Comparison of ENCODE assay signal across 18 mouse cellular contexts in the genomic region with DNA sequence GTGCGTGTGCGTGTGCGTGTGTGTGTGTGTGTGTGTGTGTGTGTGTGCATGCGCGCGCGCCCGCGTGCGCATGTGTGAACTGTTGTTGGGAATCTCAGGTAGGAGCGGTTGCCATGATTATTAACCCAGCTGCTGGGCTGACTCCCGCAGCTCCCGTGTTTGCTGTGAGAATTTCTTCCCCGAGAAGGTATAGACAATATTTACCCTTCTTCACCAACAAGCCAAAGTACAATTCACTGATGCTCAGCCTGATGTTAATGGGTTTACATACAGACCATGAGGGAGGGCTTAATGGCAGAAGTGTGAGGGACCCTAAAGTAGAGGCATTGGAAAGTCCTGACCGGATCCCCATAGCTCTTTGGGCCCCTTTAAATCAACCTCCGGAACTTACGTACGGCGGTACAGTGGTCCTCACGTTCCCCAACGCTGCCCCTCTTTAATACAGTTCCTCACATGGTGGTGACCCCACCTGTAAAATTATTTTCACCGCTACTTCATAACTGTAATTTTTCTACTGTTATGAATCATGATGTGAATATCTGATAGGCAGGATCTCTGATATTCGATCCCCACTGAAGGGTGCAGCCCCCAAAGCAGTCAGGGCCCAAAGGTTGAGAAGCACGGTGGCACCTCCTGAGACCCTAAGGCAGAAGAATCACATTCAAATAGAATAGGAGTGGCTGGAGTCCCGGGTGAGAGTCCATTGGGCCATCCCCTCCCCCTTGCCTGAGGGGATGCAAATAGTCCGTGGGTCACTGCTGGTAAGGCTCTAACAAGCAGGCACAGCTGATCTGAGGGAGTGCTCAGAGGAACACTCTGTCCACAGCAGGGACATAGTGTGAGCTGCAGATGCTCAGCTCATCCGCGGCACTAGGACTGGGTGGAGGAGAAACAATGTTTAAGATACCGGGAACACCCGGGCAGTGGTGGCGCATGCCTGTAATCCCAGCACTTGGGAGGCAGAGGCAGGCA. TPM values are rescaled to one million over a fixed set of nuclear protein-coding genes. Genes with fewer than 3 reads are reported as not detected.
DNase-seq lines count a peak whose midpoint lies in the region; ATAC-seq and TF ChIP-seq lines count a peak whose summit lies in the region.
"Had no signal": no experiment of that assay in that cellular context is flagged by ENCODE, and none has a peak within 500 bp of the region (broad histone marks: within the 10 kb centered on the region; RNA-seq: fewer than 3 reads in every experiment).

No protein-coding gene starts in this region.

- DNase-seq in heart, postnatal 36 days = no peak
- DNase-seq in neural tube, embryonic 11.5 days (ENCODE audit: low spot score) = no peak
- no peak for DNase-seq in neural tube, embryonic 10.5 days (ENCODE audit: extremely low spot score, low spot score)
- DNase-seq in liver = peak; percentile 13
- DNase-seq in stomach, postnatal 0 days (ENCODE audit: low spot score) = no peak
- no peak for DNase-seq in thymus, postnatal 4 days
- DNase-seq in forebrain, postnatal 0 days = no peak
- DNase-seq: cerebellum, adult 11-12 months; gastrocnemius, postnatal 25 days; kidney, postnatal 4 days; lung, postnatal 10 days; thymus, adult 18-20 months had no signal

- H3K4me2 ChIP-seq in heart, embryonic 11.5 days = peak overlapping the region; percentile 31
- H3K4me2 ChIP-seq in neural tube, embryonic 11.5 days (ENCODE audit: low read depth) = no peak overlapping the region
- H3K4me2 ChIP-seq in stomach, postnatal 0 days (replicated peaks; ENCODE audit: low read depth) = no peak overlapping the region
- no peak overlapping the region for H3K4me2 ChIP-seq in forebrain, postnatal 0 days (ENCODE audit: low read depth)
- H3K4me2 ChIP-seq: heart, embryonic 15.5 days; limb, embryonic 12.5 days had no signal

- H3K9ac ChIP-seq in heart, embryonic 11.5 days (ENCODE audit: low read depth, low read length) = no peak overlapping the region
- no peak overlapping the region for H3K9ac ChIP-seq in neural tube, embryonic 11.5 days (ENCODE audit: low read length)
- H3K9ac ChIP-seq in stomach, postnatal 0 days (ENCODE audit: low read length) = no peak overlapping the region
- no peak overlapping the region for H3K9ac ChIP-seq in forebrain, postnatal 0 days
- H3K9ac ChIP-seq: heart, embryonic 15.5 days; limb, embryonic 12.5 days had no signal

- H3K27ac ChIP-seq in heart, embryonic 11.5 days (ENCODE audit: low read depth, low read length) = no peak overlapping the region
- H3K27ac ChIP-seq in neural tube, embryonic 11.5 days (ENCODE audit: low read depth, low read length) = no peak overlapping the region
- H3K27ac ChIP-seq in stomach, postnatal 0 days (replicated peaks) = no peak overlapping the region
- H3K27ac ChIP-seq in forebrain, postnatal 0 days (ENCODE audit: low read depth, low read length) = no peak overlapping the region
- H3K27ac ChIP-seq: heart, embryonic 15.5 days; limb, embryonic 12.5 days had no signal

- intact Hi-C loops in heart, postnatal 36 days (cut with DNase I) = no loop called here

- TF ChIP-seq EP300 in stomach, postnatal 0 days (optimal IDR thresholded peaks at IDR 0.05) = no peak

- no peaks in the 10 kb centered on the region for H3K27me3 ChIP-seq in heart, embryonic 11.5 days (ENCODE audit: control insufficient read depth, insufficient read depth, low read length)
- no peaks in the 10 kb centered on the region for H3K27me3 ChIP-seq in neural tube, embryonic 11.5 days (ENCODE audit: control insufficient read depth, insufficient read depth, low read length)
- no peaks in the 10 kb centered on the region for H3K27me3 ChIP-seq in stomach, postnatal 0 days (ENCODE audit: control insufficient read depth, insufficient read depth, low read length)
- H3K27me3 ChIP-seq in forebrain, postnatal 0 days (ENCODE audit: insufficient read depth, low read length) = peaks cover 4% of the 10 kb centered on the region; the same call in 1 of the 2 replicates
- H3K27me3 ChIP-seq: heart, embryonic 15.5 days had no signal

- 51% methylated on average over 31 of the region's 31 CpGs for WGBS in heart, embryonic 11.5 days (ENCODE audit: insufficient replicate concordance)
- WGBS in neural tube, embryonic 11.5 days = 52% methylated on average over 31 of the region's 31 CpGs
- WGBS in stomach, postnatal 0 days = 44% methylated on average over 23 of the region's 31 CpGs
- WGBS in forebrain, postnatal 0 days = 64% methylated on average over 31 of the region's 31 CpGs

- no peaks in the 10 kb centered on the region for H3K9me3 ChIP-seq in heart, embryonic 11.5 days (replicated peaks; ENCODE audit: control insufficient read depth, low read length)
- no peaks in the 10 kb centered on the region for H3K9me3 ChIP-seq in neural tube, embryonic 11.5 days (ENCODE audit: control insufficient read depth, low read length)
- H3K9me3 ChIP-seq in stomach, postnatal 0 days (ENCODE audit: control insufficient read depth, low read length) = no peaks in the 10 kb centered on the region
- no peaks in the 10 kb centered on the region for H3K9me3 ChIP-seq in forebrain, postnatal 0 days (ENCODE audit: low read length)
- H3K9me3 ChIP-seq: heart, embryonic 15.5 days; limb, embryonic 12.5 days had no signal

- no peak for ATAC-seq in heart, embryonic 11.5 days (replicated peaks; ENCODE audit: insufficient number of reproducible peaks, low FRiP score, low TSS enrichment)
- ATAC-seq in neural tube, embryonic 11.5 days (ENCODE audit: insufficient read depth, low FRiP score, low TSS enrichment) = peak; percentile 43
- peak; percentile 49; the same call in 1 of the 2 replicates for ATAC-seq in stomach, postnatal 0 days (ENCODE audit: low FRiP score, low TSS enrichment)
- no peak for ATAC-seq in forebrain, postnatal 0 days
- ATAC-seq: forebrain, embryonic 16.5 days; intestine, postnatal 0 days; midbrain, embryonic 16.5 days had no signal

- H3K4me3 ChIP-seq in heart, embryonic 11.5 days (ENCODE audit: low read depth, low read length) = no peak overlapping the region
- no peak overlapping the region for H3K4me3 ChIP-seq in neural tube, embryonic 11.5 days (ENCODE audit: low read depth, low read length)
- H3K4me3 ChIP-seq in stomach, postnatal 0 days (ENCODE audit: low read depth, low read length) = no peak overlapping the region
- H3K4me3 ChIP-seq in forebrain, postnatal 0 days (ENCODE audit: low read depth, low read length) = no peak overlapping the region
- H3K4me3 ChIP-seq: heart, embryonic 15.5 days; limb, embryonic 12.5 days had no signal

- H3K4me1 ChIP-seq in heart, embryonic 11.5 days (ENCODE audit: control insufficient read depth, insufficient read depth, low read length) = no peaks in the 10 kb centered on the region
- H3K4me1 ChIP-seq in neural tube, embryonic 11.5 days (ENCODE audit: control insufficient read depth, insufficient read depth, low read length) = no peaks in the 10 kb centered on the region; the same call in 1 of the 2 replicates
- no peaks in the 10 kb centered on the region; the same call in 1 of the 2 replicates for H3K4me1 ChIP-seq in stomach, postnatal 0 days (replicated peaks; ENCODE audit: control insufficient read depth, insufficient read depth)
- no peaks in the 10 kb centered on the region for H3K4me1 ChIP-seq in forebrain, postnatal 0 days (ENCODE audit: insufficient read depth)

- no peak for TF ChIP-seq CTCF in stomach, postnatal 0 days (IDR thresholded peaks at IDR 0.05; ENCODE audit: low read depth)
- no peak for TF ChIP-seq CTCF in forebrain, postnatal 0 days (IDR thresholded peaks at IDR 0.05; ENCODE audit: low read depth)

- no peaks in the 10 kb centered on the region for H3K36me3 ChIP-seq in heart, embryonic 11.5 days (ENCODE audit: control insufficient read depth, insufficient read depth, low read length)
- no peaks in the 10 kb centered on the region for H3K36me3 ChIP-seq in neural tube, embryonic 11.5 days (ENCODE audit: control insufficient read depth, insufficient read depth, low read length)
- H3K36me3 ChIP-seq in stomach, postnatal 0 days (ENCODE audit: control insufficient read depth, insufficient read depth, low read length) = no peaks in the 10 kb centered on the region
- H3K36me3 ChIP-seq in forebrain, postnatal 0 days (ENCODE audit: insufficient read depth) = no peaks in the 10 kb centered on the region
- H3K36me3 ChIP-seq: heart, embryonic 15.5 days; limb, embryonic 12.5 days had no signal

RNA-seq across cellular contexts. Expression of a gene that starts 10.4 kb away (rescaled TPM):
- polyA plus RNA-seq in heart, embryonic 11.5 days (2014; fragmentation: Nextera tagmentation; extraction: Ambion mirVana) = 97.9 and 117 TPM in 2 replicates
- total RNA-seq in heart, postnatal 36 days (2021) = 10 to 100 TPM; 30.0 to 33.7 TPM
- 228 and 238 TPM in 2 replicates for polyA plus RNA-seq in neural tube, embryonic 11.5 days (2014; fragmentation: Nextera tagmentation; extraction: Ambion mirVana)
- polyA plus RNA-seq in stomach, postnatal 0 days (2015; fragmentation: Nextera tagmentation; extraction: Ambion mirVana) = 52.5 and 53.6 TPM in 2 replicates
- total RNA-seq in forebrain, postnatal 0 days (2014; rRNA removed) = 135 and 155 TPM in 2 replicates
- polyA plus RNA-seq in forebrain, postnatal 0 days (2015; fragmentation: Nextera tagmentation; extraction: Ambion mirVana) = 70.1 and 88.9 TPM in 2 replicates

Comparison
In these comparisons a context has a peak if more than half of its experiments do, and no peak if none do; other contexts are left out.
1. ATAC-seq: peak in neural tube, embryonic 11.5 days (single experiment) and stomach, postnatal 0 days (single experiment); none in heart, embryonic 11.5 days (single experiment) and forebrain, postnatal 0 days (single experiment).